Comparison of ENCODE assay signal across 8 mouse cellular contexts in the genomic region with DNA sequence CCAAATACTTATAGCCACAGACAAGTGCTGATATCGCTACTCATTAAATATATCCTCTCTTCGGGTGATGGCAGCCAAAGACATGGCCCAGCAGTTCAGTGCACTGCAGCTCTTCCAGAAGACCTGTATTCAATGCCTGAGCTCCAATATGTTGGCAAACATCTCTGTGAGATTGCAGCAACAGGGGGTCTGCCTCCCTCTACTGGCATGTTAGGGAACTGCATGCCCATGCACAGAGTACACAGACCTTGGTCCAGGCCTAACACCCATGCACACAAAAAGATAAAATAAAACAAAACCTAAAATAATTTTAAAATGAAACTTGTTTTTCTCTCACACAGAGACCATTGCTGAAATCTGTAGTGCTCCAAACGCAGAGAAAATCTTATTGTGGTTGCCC.
DNase-seq lines count a peak whose midpoint lies in the region; ATAC-seq and TF ChIP-seq lines count a peak whose summit lies in the region.
"Not testable (repeated sequence)": the region's sequence is repeated elsewhere in the genome, so short reads cannot be mapped to it uniquely, and the experiment has no call there.

No protein-coding gene starts in this region.

- not testable (repeated sequence) for H3K4me2 ChIP-seq in heart, postnatal 0 days (ENCODE audit: low read depth, low read length); kidney, embryonic 16.5 days (replicated peaks; ENCODE audit: low read depth, low read length)

- H3K4me1 ChIP-seq in bone marrow macrophage, adult 2 months (ENCODE audit: control insufficient read depth, insufficient read depth, low read length); embryonic fibroblast, embryonic 13.5 days (ENCODE audit: control insufficient read depth, insufficient read depth, low read length); heart, postnatal 0 days (ENCODE audit: control insufficient read depth, insufficient read depth); kidney, embryonic 16.5 days (ENCODE audit: insufficient read depth, low read length): not testable (repeated sequence)

- H3K79me2 ChIP-seq in C2C12 (ENCODE audit: control insufficient read depth, insufficient read depth): not testable (repeated sequence)

- H3K36me3 ChIP-seq in C2C12 (ENCODE audit: control insufficient read depth, insufficient read depth); heart, postnatal 0 days (replicated peaks; ENCODE audit: control insufficient read depth, insufficient read depth, low read length); kidney, embryonic 16.5 days (ENCODE audit: insufficient read depth, low read length); splenic B cell, adult 2 months (ENCODE audit: control insufficient read depth, insufficient read depth, low read length, poor library complexity, severe bottlenecking): not testable (repeated sequence)

- DNase-seq in heart, postnatal 0 days (ENCODE audit: low spot score): not testable (repeated sequence)
- peak; percentile 51 for DNase-seq in liver
- DNase-seq in naive thymus-derived CD4-positive, alpha-beta T cell, adult 2 months (ENCODE audit: low read depth): peak; percentile 36
- DNase-seq in splenic B cell, adult 2 months (ENCODE audit: low read depth, low spot score): peak; percentile 47

- H3K27me3 ChIP-seq in C2C12 (ENCODE audit: control insufficient read depth, insufficient read depth, insufficient read length); heart, postnatal 0 days (ENCODE audit: control insufficient read depth, insufficient read depth, low read length); kidney, embryonic 16.5 days (ENCODE audit: insufficient read depth, low read length); splenic B cell, adult 2 months (ENCODE audit: control insufficient read depth, insufficient read depth, low read length, poor library complexity, severe bottlenecking): not testable (repeated sequence)

- H3K9me3 ChIP-seq in heart, postnatal 0 days (replicated peaks; ENCODE audit: control insufficient read depth, low read length); kidney, embryonic 16.5 days (ENCODE audit: low read length): not testable (repeated sequence)

- H3K27ac ChIP-seq in bone marrow macrophage, adult 2 months (ENCODE audit: insufficient read depth, low read depth, low read length); embryonic fibroblast, embryonic 13.5 days (ENCODE audit: insufficient read depth, low read length); heart, postnatal 0 days (ENCODE audit: low read depth); kidney, embryonic 16.5 days (ENCODE audit: low read length): not testable (repeated sequence)

- TF ChIP-seq POLR2A in bone marrow macrophage, adult 2 months (IDR thresholded peaks at IDR 0.05; ENCODE audit: borderline replicate concordance, low read depth, low read length); embryonic fibroblast, embryonic 13.5 days (IDR thresholded peaks at IDR 0.05; ENCODE audit: low read depth, low read length): not testable (repeated sequence)

- not testable (repeated sequence) for H3ac ChIP-seq in C2C12 (ENCODE audit: control insufficient read depth, insufficient read length, low read depth)

- TF ChIP-seq EP300 in heart, postnatal 0 days (IDR thresholded peaks at IDR 0.05; ENCODE audit: low read depth): not testable (repeated sequence)

- WGBS in heart, postnatal 0 days: 18% methylated on average over 2 of the region's 3 CpGs
- WGBS in kidney, embryonic 16.5 days: 28% methylated on average over 2 of the region's 3 CpGs

- not testable (repeated sequence) for H3K79me3 ChIP-seq in C2C12 (ENCODE audit: low read depth)

- H3K9ac ChIP-seq in heart, postnatal 0 days (replicated peaks; ENCODE audit: low read depth, low read length); kidney, embryonic 16.5 days (replicated peaks; ENCODE audit: low read length): not testable (repeated sequence)

- peak; percentile 36; the same call in 1 of the 2 replicates for ATAC-seq in heart, postnatal 0 days (ENCODE audit: insufficient read depth, low read depth)
- peak; percentile 76; the same call in 1 of the 2 replicates for ATAC-seq in kidney, embryonic 16.5 days (ENCODE audit: low FRiP score, low TSS enrichment)

- H3K4me3 ChIP-seq in C2C12 (ENCODE audit: insufficient read depth, poor library complexity, severe bottlenecking); bone marrow macrophage, adult 2 months (ENCODE audit: insufficient read depth, low read length); embryonic fibroblast, embryonic 13.5 days (ENCODE audit: insufficient read depth, low read length); heart, postnatal 0 days (ENCODE audit: low read depth, low read length); kidney, embryonic 16.5 days (ENCODE audit: low read length): not testable (repeated sequence)

- TF ChIP-seq CTCF in C2C12 (IDR thresholded peaks at IDR 0.05; ENCODE audit: control insufficient read depth, insufficient read depth, insufficient read length): peak; percentile 18
- TF ChIP-seq CTCF in bone marrow macrophage, adult 2 months (IDR thresholded peaks at IDR 0.05; ENCODE audit: low read depth, low read length): peak; percentile 10; the same call in 1 of the 2 replicates
- TF ChIP-seq CTCF in embryonic fibroblast, embryonic 13.5 days (IDR thresholded peaks at IDR 0.05; ENCODE audit: borderline replicate concordance, insufficient read depth, low read length): peak; percentile 78; the same call in 1 of the 2 replicates
- TF ChIP-seq CTCF in heart, postnatal 0 days (IDR thresholded peaks at IDR 0.05; ENCODE audit: low read depth): peak; percentile 79

Comparison
In these comparisons a context has a peak if more than half of its experiments do, and no peak if none do; other contexts are left out.
1. CTCF ChIP-seq: peak in every context shown above with its lines; median percentile 79 in heart, postnatal 0 days; 78 in embryonic fibroblast, embryonic 13.5 days; 18 in C2C12; 10 in bone marrow macrophage, adult 2 months.